Mouse (Mus musculus): Measurements from ENCODE around the gene Fetub.
A peak's percentile ranks its signal among the peaks of the same experiment; 100 is the strongest.
"Not testable (repeated sequence)": the region's sequence is repeated elsewhere in the genome, so short reads cannot be mapped to it uniquely, and the experiment has no call there.

Fetub gene

GRCm38 (mm10) chr16:22909290-22909689 lies 8.8 kb upstream of the Fetub start:
- no peak for DNase-seq (ENCODE audit: low read depth, low spot score)

DNA sequence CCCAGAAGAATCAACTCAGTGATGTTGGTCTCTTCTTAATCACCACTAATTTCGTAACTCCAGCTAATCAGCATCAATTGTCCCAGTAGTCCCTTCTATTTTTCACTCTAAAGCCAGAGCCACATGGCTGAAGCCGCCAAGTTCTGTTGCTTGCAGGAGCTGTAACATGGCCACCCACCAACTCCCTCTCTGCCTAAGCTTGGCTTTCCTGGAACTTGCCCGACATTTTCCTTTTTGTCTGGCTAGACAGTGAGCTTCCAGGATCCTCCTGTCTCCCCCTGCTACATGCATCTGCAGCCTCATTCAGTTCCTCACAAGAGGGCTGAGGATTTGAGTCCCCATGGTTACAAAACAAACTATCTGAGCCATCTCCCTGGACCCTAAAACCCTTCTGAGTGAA lies 6.1 kb upstream of the Fetub start:
- no peak for DNase-seq (ENCODE audit: low read depth, low spot score)

- DNase-seq (ENCODE audit: low read depth, low spot score): no peak
These were observed 5.2 kb upstream of the Fetub start for GRCm38 (mm10) chr16:22912886-22913285.

DNA sequence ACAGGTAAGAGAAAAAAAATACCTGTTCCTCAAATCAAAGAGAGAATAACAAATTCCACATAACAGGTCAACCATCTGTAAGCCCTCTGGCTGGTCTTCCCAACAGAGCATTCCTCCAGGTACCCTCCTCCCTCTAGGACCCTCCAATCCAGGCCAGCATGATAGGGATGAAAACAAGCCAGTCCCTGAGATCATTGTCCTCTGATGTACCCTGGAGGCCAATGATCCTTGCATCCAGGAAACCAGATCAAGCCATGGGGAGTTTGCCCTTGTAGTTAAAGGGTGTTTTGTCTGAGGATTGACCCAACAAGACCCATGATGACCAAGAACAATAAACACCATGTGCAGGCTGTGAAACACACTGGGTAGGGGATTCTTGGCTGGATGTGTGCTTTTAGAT lies 3.9 kb upstream of the Fetub start:
- DNase-seq (ENCODE audit: low read depth, low spot score): no peak

GRCm38 (mm10) chr16:22918664-22919312 lies 654 bp downstream of the Fetub start:
- DNase-seq (ENCODE audit: low read depth, low spot score): no peak

GRCm38 (mm10) chr16:22919971-22920854 lies 2.1 kb downstream of the Fetub start:
- no peak for DNase-seq (ENCODE audit: low read depth, low spot score)

DNA sequence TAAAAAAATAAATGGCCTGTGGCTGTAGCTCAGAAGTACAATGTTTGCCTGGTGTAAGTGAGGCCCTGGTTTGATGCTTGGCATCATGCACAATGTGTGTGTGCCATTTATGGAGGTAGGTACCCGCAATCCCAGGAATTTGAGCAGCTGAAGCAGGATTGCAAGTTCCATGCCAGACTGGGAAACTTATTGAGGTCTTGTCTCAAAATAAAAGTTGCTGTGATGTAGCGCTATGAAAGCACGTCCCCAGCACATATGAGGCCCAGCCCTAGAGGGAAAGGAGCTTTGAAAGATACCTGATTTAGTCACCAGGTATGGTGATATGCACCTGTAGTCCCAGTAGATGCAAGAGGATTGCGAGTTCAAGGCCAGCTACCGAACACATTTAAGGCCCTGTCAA lies 3.6 kb downstream of the Fetub start:
- no peak for DNase-seq (ENCODE audit: low read depth, low spot score)

DNA sequence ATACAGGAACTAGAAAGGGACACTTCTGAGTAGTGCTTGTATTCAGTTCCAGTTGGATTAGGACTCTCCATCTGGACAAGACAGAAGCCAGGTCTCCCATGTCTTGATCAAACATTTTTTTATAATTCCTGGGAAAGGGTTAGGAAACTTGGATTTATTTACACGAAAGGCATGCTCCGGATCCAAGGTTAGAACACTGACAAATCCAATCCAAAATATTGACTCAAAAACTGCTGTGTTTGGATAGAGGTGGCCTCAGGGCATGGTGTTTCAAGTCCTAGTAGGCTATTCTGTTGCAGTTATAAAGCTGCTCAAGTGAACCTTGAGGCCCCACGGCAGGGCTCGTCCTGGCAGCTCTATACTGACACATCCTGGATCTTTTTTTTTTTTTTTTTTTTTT lies 4.3 kb downstream of the Fetub start:
- DNase-seq (ENCODE audit: low read depth, low spot score): no peak

GRCm38 (mm10) chr16:22929575-22929974 lies 11.4 kb downstream of the Fetub start:
- DNase-seq (ENCODE audit: low read depth, low spot score): no peak

DNA sequence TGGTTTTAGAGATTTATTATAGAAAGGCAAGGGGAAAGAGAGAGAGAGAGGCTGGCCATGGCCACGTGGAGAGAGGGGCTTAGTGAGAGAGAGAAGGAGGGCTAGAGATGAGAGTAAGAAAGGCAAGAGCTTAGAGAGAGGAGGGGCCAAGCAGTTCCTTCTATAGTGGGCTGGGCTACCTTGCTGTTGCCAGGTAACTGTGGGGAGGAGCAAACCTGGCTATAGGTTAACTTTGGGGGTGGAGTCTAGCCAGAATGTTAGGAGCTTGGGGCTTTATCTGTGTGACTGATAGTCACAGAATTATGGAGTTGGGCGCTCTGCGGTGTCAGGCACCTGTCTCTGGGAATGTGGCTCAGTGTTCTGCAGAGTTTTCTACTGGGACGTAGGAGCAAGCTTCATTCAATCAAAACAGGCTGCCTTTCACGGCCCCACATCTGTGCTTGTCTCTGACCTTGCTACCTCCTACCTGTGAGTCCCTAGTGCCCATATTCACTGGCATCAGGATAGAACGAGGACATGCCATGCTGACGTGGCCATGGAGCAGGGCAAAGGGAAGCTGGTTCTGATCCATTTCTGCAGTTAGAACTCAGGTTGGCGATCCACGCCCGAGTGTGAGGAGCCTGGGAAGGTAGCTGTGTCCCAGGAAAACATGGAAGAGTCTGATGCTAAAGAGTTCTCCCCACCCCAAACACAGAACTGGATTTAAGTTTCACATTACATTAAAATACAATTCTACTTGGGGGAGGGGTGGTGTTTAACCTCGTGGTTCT lies 13.5 kb downstream of the Fetub start:
- DNase-seq (ENCODE audit: low read depth, low spot score): no peak

GRCm38 (mm10) chr16:22937631-22938030 lies 19.5 kb downstream of the Fetub start:
- DNase-seq (ENCODE audit: low read depth, low spot score): no peak

GRCm38 (mm10) chr16:22938541-22938940 lies 20.4 kb downstream of the Fetub start:
- DNase-seq (ENCODE audit: low read depth, low spot score): no peak

GRCm38 (mm10) chr16:22939120-22939695 lies 21.1 kb downstream of the Fetub start:
- no peak for DNase-seq (ENCODE audit: low read depth, low spot score)

DNA sequence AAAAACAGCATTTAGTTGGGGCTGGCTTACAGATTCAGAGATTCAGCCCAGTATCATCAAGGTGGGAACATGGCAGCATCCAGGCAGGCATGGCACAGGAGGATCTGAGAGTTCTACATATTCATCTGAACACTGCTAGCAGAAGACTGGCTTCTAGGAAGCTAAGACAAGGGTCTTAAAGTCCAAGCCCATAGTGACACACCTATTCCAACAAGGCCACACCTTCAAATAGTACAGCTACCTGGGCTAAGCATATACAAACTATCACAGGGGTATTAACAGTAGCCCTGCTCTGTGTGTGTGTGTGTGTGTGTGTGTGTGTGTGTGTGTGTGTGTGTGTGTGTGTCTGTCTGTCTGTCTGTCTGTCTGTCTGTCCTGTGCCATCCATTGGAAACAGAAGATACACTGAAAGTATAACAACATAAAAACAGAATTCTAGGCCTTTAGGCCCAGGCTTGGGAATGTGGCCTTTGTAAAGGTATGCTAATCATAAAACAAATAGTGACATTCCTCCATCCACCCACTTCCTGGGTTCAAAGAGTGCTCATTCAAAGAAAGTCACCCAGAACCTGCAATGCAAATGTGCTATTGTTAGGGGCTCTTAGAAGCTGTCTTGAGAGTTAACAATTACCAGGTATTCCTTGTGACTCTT lies 23.8 kb downstream of the Fetub start:
- DNase-seq (ENCODE audit: low read depth, low spot score): not testable (repeated sequence)

- no peak for DNase-seq (ENCODE audit: low read depth, low spot score)
These were observed 29.2 kb downstream of the Fetub start for GRCm38 (mm10) chr16:22947371-22947770.

DNA sequence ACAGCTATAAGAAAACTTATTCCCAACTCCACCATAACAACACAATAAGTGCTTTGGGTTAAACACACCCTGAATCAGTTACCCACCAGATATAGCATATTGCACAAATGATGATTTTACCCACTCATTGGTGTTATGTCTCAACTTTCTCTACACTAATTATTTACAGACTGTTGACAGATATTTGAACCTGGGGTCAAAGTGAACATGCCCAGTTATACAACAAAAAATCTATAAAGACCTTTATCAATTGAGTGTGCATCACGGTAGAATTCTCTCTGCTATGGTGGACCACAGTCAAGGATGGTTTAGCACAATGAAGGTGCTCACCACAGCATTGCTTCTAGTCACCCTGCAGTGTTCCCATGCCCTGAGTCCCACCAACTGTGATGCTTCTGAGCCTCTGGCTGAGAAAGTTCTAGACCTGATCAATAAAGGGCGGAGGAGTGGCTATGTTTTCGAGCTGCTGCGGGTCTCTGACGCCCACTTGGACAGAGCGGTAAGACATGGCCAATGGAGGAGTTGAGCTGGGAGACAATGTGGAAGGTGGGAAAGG lies 32.8 kb downstream of the Fetub start, which contains the start of gene Hrg:
Gene Hrg (plus strand): TSS at position 233 of the 556 bp plus-strand sequence.
- no peak for DNase-seq (ENCODE audit: low read depth, low spot score)

DNA sequence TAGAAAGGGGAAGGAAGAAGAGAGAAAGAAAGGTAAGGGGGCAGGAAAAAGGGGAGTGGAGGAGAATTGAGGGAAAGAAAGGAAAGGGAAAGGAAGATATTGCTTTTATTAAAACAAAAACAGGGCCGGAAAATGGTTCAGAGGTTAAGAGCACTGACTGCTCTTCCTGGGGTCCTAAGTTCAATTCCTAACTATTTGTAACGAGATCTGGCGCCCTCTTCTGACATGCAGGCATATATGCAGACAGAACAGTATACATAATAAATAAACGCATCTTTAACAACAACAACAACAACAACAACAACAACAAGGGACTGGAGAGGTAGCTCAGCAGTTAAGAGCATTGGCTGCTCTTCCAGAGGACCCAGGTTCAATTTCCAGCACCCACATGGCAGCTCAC lies 34.9 kb downstream of the Fetub start:
- DNase-seq (ENCODE audit: low read depth, low spot score): no peak

- DNase-seq (ENCODE audit: low read depth, low spot score): peak; percentile 27
These were observed 37.4 kb downstream of the Fetub start for GRCm38 (mm10) chr16:22955397-22956084.

DNA sequence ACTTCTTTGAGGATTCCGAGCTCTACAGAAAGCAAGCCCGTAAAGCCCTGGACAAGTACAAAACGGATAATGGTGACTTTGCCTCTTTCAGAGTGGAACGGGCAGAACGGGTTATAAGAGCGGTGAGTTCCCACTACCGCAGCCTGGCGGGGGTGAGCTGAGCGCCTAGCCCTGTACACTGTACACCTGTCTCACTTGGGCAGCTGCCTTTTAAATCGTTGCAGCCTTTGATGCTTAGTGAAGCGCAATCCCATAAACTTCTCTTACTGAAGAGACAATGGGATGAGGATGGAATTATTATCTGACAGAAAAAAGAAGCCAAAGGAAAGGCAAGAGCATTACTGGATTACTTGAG lies 37.9 kb downstream of the Fetub start:
- no peak for DNase-seq (ENCODE audit: low read depth, low spot score)

DNA sequence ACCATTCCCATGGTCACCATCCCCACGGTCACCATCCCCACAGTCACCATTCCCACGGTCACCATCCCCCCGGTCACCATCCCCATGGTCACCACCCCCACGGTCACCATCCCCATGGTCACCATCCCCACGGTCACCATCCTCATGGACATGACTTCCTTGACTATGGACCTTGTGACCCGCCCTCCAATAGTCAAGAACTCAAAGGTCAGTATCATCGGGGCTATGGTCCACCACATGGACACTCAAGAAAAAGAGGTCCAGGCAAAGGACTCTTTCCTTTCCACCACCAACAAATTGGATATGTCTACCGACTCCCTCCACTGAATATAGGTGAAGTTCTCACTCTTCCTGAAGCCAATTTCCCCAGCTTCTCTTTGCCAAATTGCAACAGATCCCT lies 42.9 kb downstream of the Fetub start:
- DNase-seq (ENCODE audit: low read depth, low spot score): no peak

- DNase-seq (ENCODE audit: low read depth, low spot score): no peak
These were observed 44.1 kb downstream of the Fetub start for GRCm38 (mm10) chr16:22962256-22962655.

Measured in embryo, embryonic 11.5 days (tissue).